Mouse (Mus musculus) mouse trophoblast stem cell (cell line): ENCODE results near the gene Pcca.

Source experiments
- in situ Hi-C, 2 experiments: fragments of 300-500 bp; cut with MseI, MboI; formaldehyde crosslinking; loops; 2 replicates in 1 of 2; 3 replicates in 1 of 2; pipeline ENCODE4 v1.15.1; 2025

Pcca gene

GRCm38 (mm10) chr14:122883410-122883806 lies 349.3 kb downstream of the Pcca start:
- in situ Hi-C loops: no loop called here

- in situ Hi-C loops: no loop called here
These were observed 349.9 kb downstream of the Pcca start for GRCm38 (mm10) chr14:122883821-122884584.

GRCm38 (mm10) chr14:122885893-122886292 lies 351.8 kb downstream of the Pcca start:
- in situ Hi-C loops: no loop called here

- in situ Hi-C loops: no loop called here
These were observed 353.2 kb downstream of the Pcca start for GRCm38 (mm10) chr14:122887278-122887677.

GRCm38 (mm10) chr14:122887702-122888479 lies 353.8 kb downstream of the Pcca start:
- in situ Hi-C loops: no loop called here

- in situ Hi-C loops: no loop called here
These were observed 354.4 kb downstream of the Pcca start for GRCm38 (mm10) chr14:122888480-122888872.

GRCm38 (mm10) chr14:122891470-122891968 lies 357.4 kb downstream of the Pcca start:
- in situ Hi-C loops: no loop called here

GRCm38 (mm10) chr14:122896106-122896505 lies 362.0 kb downstream of the Pcca start:
- in situ Hi-C loops: no loop called here

GRCm38 (mm10) chr14:122898550-122898949 lies 364.4 kb downstream of the Pcca start:
- in situ Hi-C loops: no loop called here

- in situ Hi-C loops: no loop called here
These were observed 366.6 kb downstream of the Pcca start for GRCm38 (mm10) chr14:122900679-122901078.

GRCm38 (mm10) chr14:122901177-122901576 lies 367.1 kb downstream of the Pcca start:
- in situ Hi-C loops: no loop called here

GRCm38 (mm10) chr14:122901715-122902114 lies 367.6 kb downstream of the Pcca start:
- in situ Hi-C loops: no loop called here

GRCm38 (mm10) chr14:122902136-122902535 lies 368.0 kb downstream of the Pcca start:
- in situ Hi-C loops: no loop called here

- in situ Hi-C loops: no loop called here
These were observed 368.8 kb downstream of the Pcca start for GRCm38 (mm10) chr14:122902884-122903283.

GRCm38 (mm10) chr14:122903923-122904351 lies 369.8 kb downstream of the Pcca start:
- in situ Hi-C loops: no loop called here

GRCm38 (mm10) chr14:122905007-122905406 lies 370.9 kb downstream of the Pcca start:
- in situ Hi-C loops: no loop called here

GRCm38 (mm10) chr14:122908075-122908474 lies 374.0 kb downstream of the Pcca start:
- in situ Hi-C loops: no loop called here

GRCm38 (mm10) chr14:122909368-122910091 lies 375.4 kb downstream of the Pcca start:
- in situ Hi-C loops: no loop called here

GRCm38 (mm10) chr14:122911265-122911664 lies 377.1 kb downstream of the Pcca start:
- in situ Hi-C loops: no loop called here

GRCm38 (mm10) chr14:122912137-122912536 lies 378.0 kb downstream of the Pcca start:
- in situ Hi-C loops: no loop called here

- in situ Hi-C loops: no loop called here
These were observed 378.8 kb downstream of the Pcca start for GRCm38 (mm10) chr14:122912812-122913498.
